Mouse (Mus musculus) CH12.LX (cell line): ENCODE measurements around the gene Plekhh3.

Experiments used
- MAX ChIP-seq: IDR thresholded peaks from 2 replicates; pipeline ENCODE4 v1.6.1; 2011; ENCODE audit warnings: low read length, improper control_type of control experiment
- POLR2AphosphoS2 ChIP-seq: IDR thresholded peaks from 2 replicates; pipeline ENCODE4 v1.6.1; 2011; ENCODE audit warnings: low read depth, low read length, improper control_type of control experiment

DNA sequence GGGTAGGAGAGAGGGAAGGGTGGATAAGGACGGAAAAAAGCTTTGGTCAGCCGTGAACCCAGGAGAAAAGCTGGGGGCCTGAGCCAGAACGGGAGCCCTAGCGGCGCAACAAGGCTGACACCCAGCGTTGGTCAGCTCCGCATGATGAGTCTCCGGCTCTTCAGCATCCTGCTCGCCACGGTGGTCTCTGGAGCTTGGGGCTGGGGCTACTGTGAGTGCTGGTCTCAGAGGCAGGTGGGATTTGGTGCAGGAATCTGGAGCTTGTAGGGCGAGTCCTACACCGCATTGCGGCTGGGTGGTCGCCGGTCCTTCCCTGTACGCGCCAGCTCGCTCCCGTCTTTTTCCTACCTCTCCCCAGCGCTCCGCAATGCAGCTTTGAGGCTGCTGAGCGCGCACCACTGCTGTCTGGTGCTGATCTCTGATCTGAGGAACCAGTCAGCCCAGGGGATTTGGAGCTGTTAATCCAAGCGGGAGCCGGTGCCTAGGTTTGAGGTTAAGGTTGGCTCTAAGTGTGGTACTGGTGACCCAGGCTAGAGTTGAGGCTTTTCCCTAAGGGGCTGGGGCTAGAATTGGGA, 5.1 kb upstream of the Plekhh3 start:
- TF ChIP-seq POLR2AphosphoS2 = no peak
- TF ChIP-seq MAX = 0 out of 2 replicates have a peak, but pooled peaks have one; percentile 29
